Mouse (Mus musculus): ENCODE results near the gene Ly6g6c.

- no peak for TF ChIP-seq POLR2A (IDR thresholded peaks at IDR 0.05; ENCODE audit: borderline replicate concordance, insufficient read depth, low read length)
- no peak for TF ChIP-seq CTCF (IDR thresholded peaks at IDR 0.05; ENCODE audit: borderline replicate concordance, insufficient read depth, low read depth, low read length)
Measured at GRCm38 (mm10) chr17:35101161-35101560, 36.0 kb downstream of the Ly6g6c start.
